Mouse (Mus musculus) liver, adult 2 months (tissue): ENCODE measurements at regions not wholly inside any gene's neighbourhood (a gene's known extent, or its start where the extent isn't known, plus 50 kb on each side); places are given as distances from the start of the nearest gene placed in this dataset.

Source experiments
- CTCF ChIP-seq: fragments of 200-500 bp; IDR thresholded peaks from 2 replicates; pipeline ENCODE4 v1.5.1; 2011; ENCODE audit warnings: low read depth, low read length, control low read depth
- POLR2A ChIP-seq: fragments of 200-500 bp; IDR thresholded peaks from 2 replicates; pipeline ENCODE4 v1.6.1; 2011; ENCODE audit warnings: low read length, control low read depth; ENCODE audit not compliant: insufficient read depth; ENCODE audit errors: extremely low read depth

GRCm38 (mm10) chr5:90071806-90072205, 152.0 kb downstream of the Cox18 start:
- TF ChIP-seq CTCF (no peak), POLR2A (no peak)
